ENCODE assay signal across 9 mouse cellular contexts in the genomic region with DNA sequence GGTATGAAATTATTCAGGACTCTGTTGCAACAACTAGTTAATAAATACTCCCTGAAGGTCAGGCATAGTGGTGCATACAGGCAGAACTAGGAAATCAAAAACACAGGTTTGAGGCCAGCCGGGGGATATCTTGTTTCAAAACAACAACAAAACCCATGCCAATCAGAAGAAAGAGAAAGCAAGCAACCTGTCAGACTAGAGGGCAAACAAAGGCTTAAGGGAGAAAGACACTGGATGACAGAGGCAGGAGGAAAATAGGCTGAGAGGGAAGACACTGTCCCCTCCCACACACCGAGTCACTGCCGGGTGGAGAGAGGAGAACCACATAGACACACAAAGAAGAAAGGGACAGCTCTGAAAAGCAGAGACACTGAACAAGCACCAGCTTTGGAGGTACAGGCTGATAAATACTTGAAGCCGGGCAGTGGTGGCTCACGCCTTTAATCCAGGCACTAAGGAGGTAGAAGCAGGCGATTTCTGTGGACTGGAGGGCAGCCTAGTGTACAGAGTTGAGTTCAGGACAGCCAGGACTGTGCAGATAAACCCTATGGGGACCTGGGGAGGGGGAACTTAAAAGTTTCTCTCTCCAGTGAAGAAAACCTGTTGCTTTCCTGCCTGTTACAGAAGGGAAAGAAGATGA. TPM values are rescaled to one million over a fixed set of nuclear protein-coding genes. Genes with fewer than 3 reads are reported as not detected.
DNase-seq lines count a peak whose midpoint lies in the region; ATAC-seq and TF ChIP-seq lines count a peak whose summit lies in the region.
"Had no signal": no experiment of that assay in that cellular context is flagged by ENCODE, and none has a peak within 500 bp of the region (broad histone marks: within the 10 kb centered on the region; RNA-seq: fewer than 3 reads in every experiment).

No protein-coding gene starts in this region.

- peak overlapping the region; percentile 91 for H3K4me2 ChIP-seq in embryonic facial prominence, embryonic 15.5 days (replicated peaks)
- H3K4me2 ChIP-seq in intestine, embryonic 16.5 days (ENCODE audit: low read depth, low read length) = peak overlapping the region; percentile 90
- H3K4me2 ChIP-seq in midbrain, postnatal 0 days (ENCODE audit: low read depth, low read length, poor library complexity, severe bottlenecking) = peak overlapping the region; percentile 93

- peak overlapping the region; percentile 82 for H3K4me3 ChIP-seq in embryonic facial prominence, embryonic 15.5 days (replicated peaks)
- peak overlapping the region; percentile 75 for H3K4me3 ChIP-seq in intestine, embryonic 16.5 days (ENCODE audit: low read length)
- H3K4me3 ChIP-seq in midbrain, postnatal 0 days (ENCODE audit: low read depth, low read length) = peak overlapping the region; percentile 70; the same call in 1 of the 2 replicates

- H3K4me1 ChIP-seq in embryonic facial prominence, embryonic 15.5 days = peaks cover 51% of the 10 kb centered on the region
- peaks cover 46% of the 10 kb centered on the region for H3K4me1 ChIP-seq in intestine, embryonic 16.5 days (ENCODE audit: control insufficient read depth, insufficient read depth, low read length)
- H3K4me1 ChIP-seq in midbrain, postnatal 0 days (ENCODE audit: insufficient read depth, low read length) = peaks cover 14% of the 10 kb centered on the region

- DNase-seq in kidney, adult 9 months = peak; percentile 55
- no peak for DNase-seq in kidney, postnatal 25 days
- DNase-seq in midbrain, postnatal 0 days (ENCODE audit: low spot score) = no peak
- DNase-seq in adipocyte (ENCODE audit: low spot score) = no peak
- DNase-seq in ovary, postnatal 36 days (ENCODE audit: low spot score) = no peak

- peaks cover 46% of the 10 kb centered on the region for H3K36me3 ChIP-seq in embryonic facial prominence, embryonic 15.5 days
- H3K36me3 ChIP-seq in intestine, embryonic 16.5 days (ENCODE audit: control insufficient read depth, insufficient read depth, low read length) = peaks cover 22% of the 10 kb centered on the region
- H3K36me3 ChIP-seq in midbrain, postnatal 0 days (ENCODE audit: insufficient read depth, low read length) = peaks cover 32% of the 10 kb centered on the region

- no peaks in the 10 kb centered on the region for H3K27me3 ChIP-seq in embryonic facial prominence, embryonic 15.5 days
- H3K27me3 ChIP-seq in intestine, embryonic 16.5 days (replicated peaks; ENCODE audit: control insufficient read depth, insufficient read depth, low read length) = no peaks in the 10 kb centered on the region
- H3K27me3 ChIP-seq in midbrain, postnatal 0 days (ENCODE audit: insufficient read depth, low read length) = no peaks in the 10 kb centered on the region

- TF ChIP-seq CTCF in midbrain, postnatal 0 days (IDR thresholded peaks at IDR 0.05) = no peak

- H3K9ac ChIP-seq in embryonic facial prominence, embryonic 15.5 days = peak overlapping the region; percentile 58; the same call in 1 of the 2 replicates
- peak overlapping the region; percentile 90 for H3K9ac ChIP-seq in intestine, embryonic 16.5 days (ENCODE audit: low read depth, low read length)
- peak overlapping the region; percentile 78 for H3K9ac ChIP-seq in midbrain, postnatal 0 days (replicated peaks; ENCODE audit: low read length, poor library complexity, severe bottlenecking)

- no peaks in the 10 kb centered on the region for H3K9me3 ChIP-seq in embryonic facial prominence, embryonic 15.5 days (replicated peaks)
- no peaks in the 10 kb centered on the region for H3K9me3 ChIP-seq in intestine, embryonic 16.5 days (ENCODE audit: control insufficient read depth, low read length)
- no peaks in the 10 kb centered on the region for H3K9me3 ChIP-seq in midbrain, postnatal 0 days (ENCODE audit: low read length)

- WGBS in embryonic facial prominence, embryonic 15.5 days = 78% methylated on average over 6 of the region's 6 CpGs
- WGBS in intestine, embryonic 16.5 days = 65% methylated on average over 6 of the region's 6 CpGs
- WGBS in midbrain, postnatal 0 days = 76% methylated on average over 6 of the region's 6 CpGs

- H3K27ac ChIP-seq in embryonic facial prominence, embryonic 15.5 days (replicated peaks) = peak overlapping the region; percentile 44; the same call in 1 of the 2 replicates
- peak overlapping the region; percentile 98 for H3K27ac ChIP-seq in intestine, embryonic 16.5 days (ENCODE audit: low read length)
- H3K27ac ChIP-seq in midbrain, postnatal 0 days (ENCODE audit: low read depth, low read length) = no peak overlapping the region

- no peak for ATAC-seq in embryonic facial prominence, embryonic 15.5 days (ENCODE audit: insufficient number of reproducible peaks, low FRiP score, low TSS enrichment, low read depth)
- ATAC-seq in intestine, embryonic 16.5 days = no peak
- no peak for ATAC-seq in midbrain, postnatal 0 days (ENCODE audit: low FRiP score)
- ATAC-seq in erythroid progenitor cell, adult 5-6 weeks (replicated peaks; ENCODE audit: low FRiP score, poor library complexity, severe bottlenecking) = no peak

RNA-seq across cellular contexts. Expression of a gene that starts 1.3 kb away (rescaled TPM):
- 1,062 and 1,100 TPM in 2 replicates for polyA plus RNA-seq in embryonic facial prominence, embryonic 15.5 days (2015; fragmentation: Nextera tagmentation; extraction: Ambion mirVana)
- 1,070 and 1,157 TPM in 2 replicates for polyA plus RNA-seq in intestine, embryonic 16.5 days (2015; fragmentation: Nextera tagmentation; extraction: Ambion mirVana)
- total RNA-seq in midbrain, postnatal 0 days (2014; rRNA removed) = 801 and 989 TPM in 2 replicates
- polyA plus RNA-seq in midbrain, postnatal 0 days (2015; fragmentation: Nextera tagmentation; extraction: Ambion mirVana) = 473 and 492 TPM in 2 replicates
- 522 and 544 TPM in 2 replicates for total RNA-seq in erythroid progenitor cell, adult 5-6 weeks (2015; ENCODE audit: low replicate concordance)
- total RNA-seq in erythroid progenitor cell, adult 5-6 weeks (2017; ENCODE audit: low replicate concordance) = 281 and 297 TPM in 2 replicates

RNA-seq across cellular contexts. Expression of a gene that starts 3.8 kb away (rescaled TPM):
- polyA plus RNA-seq in embryonic facial prominence, embryonic 15.5 days (2015; fragmentation: Nextera tagmentation; extraction: Ambion mirVana) = 38.4 and 43.4 TPM in 2 replicates
- 55.6 and 59.2 TPM in 2 replicates for polyA plus RNA-seq in intestine, embryonic 16.5 days (2015; fragmentation: Nextera tagmentation; extraction: Ambion mirVana)
- total RNA-seq in midbrain, postnatal 0 days (2014; rRNA removed) = 22.4 and 23.5 TPM in 2 replicates
- polyA plus RNA-seq in midbrain, postnatal 0 days (2015; fragmentation: Nextera tagmentation; extraction: Ambion mirVana) = 15.8 and 18.1 TPM in 2 replicates
- total RNA-seq in erythroid progenitor cell, adult 5-6 weeks (2015; ENCODE audit: low replicate concordance) = 9.6 and 12.6 TPM in 2 replicates
- total RNA-seq in erythroid progenitor cell, adult 5-6 weeks (2017; ENCODE audit: low replicate concordance) = 4.8 and 9.4 TPM in 2 replicates

RNA-seq across cellular contexts. Expression of a gene that starts 7.0 kb away (rescaled TPM):
- 2.1 and 3.2 TPM in 2 replicates for polyA plus RNA-seq in embryonic facial prominence, embryonic 15.5 days (2015; fragmentation: Nextera tagmentation; extraction: Ambion mirVana)
- 30.9 and 34.2 TPM in 2 replicates for polyA plus RNA-seq in intestine, embryonic 16.5 days (2015; fragmentation: Nextera tagmentation; extraction: Ambion mirVana)
- 0.14 TPM in 1 of 2 replicates, not detected in the other for total RNA-seq in midbrain, postnatal 0 days (2014; rRNA removed)
- polyA plus RNA-seq in midbrain, postnatal 0 days (2015; fragmentation: Nextera tagmentation; extraction: Ambion mirVana) = 0.16 and 0.25 TPM in 2 replicates
- total RNA-seq in erythroid progenitor cell, adult 5-6 weeks (2015; ENCODE audit: low replicate concordance) = not detected in 2 replicates
- total RNA-seq in erythroid progenitor cell, adult 5-6 weeks (2017; ENCODE audit: low replicate concordance) = not detected in 2 replicates

RNA-seq across cellular contexts. Expression of a gene that starts 9.1 kb away (rescaled TPM):
- polyA plus RNA-seq in embryonic facial prominence, embryonic 15.5 days (2015; fragmentation: Nextera tagmentation; extraction: Ambion mirVana) = 6.8 and 7.0 TPM in 2 replicates
- 2.3 and 3.2 TPM in 2 replicates for polyA plus RNA-seq in intestine, embryonic 16.5 days (2015; fragmentation: Nextera tagmentation; extraction: Ambion mirVana)
- 8.4 and 9.6 TPM in 2 replicates for total RNA-seq in midbrain, postnatal 0 days (2014; rRNA removed)
- 4.6 and 4.8 TPM in 2 replicates for polyA plus RNA-seq in midbrain, postnatal 0 days (2015; fragmentation: Nextera tagmentation; extraction: Ambion mirVana)
- total RNA-seq in erythroid progenitor cell, adult 5-6 weeks (2015; ENCODE audit: low replicate concordance) = 1.3 and 2.5 TPM in 2 replicates
- total RNA-seq in erythroid progenitor cell, adult 5-6 weeks (2017; ENCODE audit: low replicate concordance) = 1.7 and 2.6 TPM in 2 replicates

RNA-seq across cellular contexts. Expression of a gene that starts 11.6 kb away (rescaled TPM):
- polyA plus RNA-seq in embryonic facial prominence, embryonic 15.5 days (2015; fragmentation: Nextera tagmentation; extraction: Ambion mirVana) = 0.24 and 0.25 TPM in 2 replicates
- polyA plus RNA-seq in intestine, embryonic 16.5 days (2015; fragmentation: Nextera tagmentation; extraction: Ambion mirVana) = 0.86 and 1.0 TPM in 2 replicates
- total RNA-seq in midbrain, postnatal 0 days (2014; rRNA removed) = not detected in 2 replicates
- not detected in 2 replicates for polyA plus RNA-seq in midbrain, postnatal 0 days (2015; fragmentation: Nextera tagmentation; extraction: Ambion mirVana)
- not detected in 2 replicates for total RNA-seq in erythroid progenitor cell, adult 5-6 weeks (2015; ENCODE audit: low replicate concordance)
- not detected in 2 replicates for total RNA-seq in erythroid progenitor cell, adult 5-6 weeks (2017; ENCODE audit: low replicate concordance)
- polyA plus RNA-seq: urinary bladder, adult 2 months had no signal
